Mouse (Mus musculus) megakaryocyte, embryonic 14.5 days (primary cell): ENCODE measurements around the gene Exoc3l4. TPM values are rescaled to one million over a fixed set of nuclear protein-coding genes. Genes with fewer than 3 reads are reported as not detected.

ENCODE experiments used
- H3K27me3 ChIP-seq: replicated peaks from 2 replicates; pipeline ENCODE3; 2012; ENCODE audit warnings: inconsistent platforms
- H3K36me3 ChIP-seq: replicated peaks from 2 replicates; pipeline ENCODE3; 2012; ENCODE audit warnings: low read length, inconsistent platforms, mixed read lengths
- H3K4me1 ChIP-seq: 2 replicates; pipeline ENCODE4 v1.6.1; 2012; ENCODE audit warnings: inconsistent platforms
- H3K4me3 ChIP-seq: replicated peaks from 2 replicates; pipeline ENCODE3; 2012; ENCODE audit warnings: moderate library complexity, mild to moderate bottlenecking, inconsistent platforms
- H3K9me3 ChIP-seq: 2 replicates; pipeline ENCODE4 v1.6.1; 2012; ENCODE audit warnings: inconsistent platforms
- FLI1 ChIP-seq: IDR thresholded peaks from 2 replicates; pipeline ENCODE4 v1.6.1; 2012; ENCODE audit warnings: low read length, inconsistent platforms, mixed read lengths
- GATA1 ChIP-seq: IDR thresholded peaks from 3 replicates; pipeline ENCODE4 v1.6.1; 2012; ENCODE audit warnings: mixed read lengths, low read length, inconsistent platforms, borderline replicate concordance
- polyA plus RNA-seq: library from polyadenylated mRNA; stranded (reverse); fragments of >175 nt; gene quantifications from 2 replicates; pipeline ENCODE4 v1.2.3, GENCODE M21; 2012; ENCODE audit warnings: low replicate concordance; ENCODE audit not compliant: insufficient read depth

The Exoc3l4 gene
- 38.6 and 61.4 TPM in 2 replicates for polyA plus RNA-seq

- TF ChIP-seq GATA1 (no peak), FLI1 (no peak)
- Histone ChIP-seq H3K9me3 (no peaks in the 10 kb centered on the region), H3K27me3 (peaks cover 51% of the 10 kb centered on the region), H3K4me3 (peak within 1 kb of the TSS; percentile 89), H3K36me3 (peaks cover 5% of the 10 kb centered on the region), H3K4me1 (peaks cover 81% of the 10 kb centered on the region)
Measured at GRCm38 (mm10) chr12:111416921-111417779, at the start of gene Exoc3l4. Gene Exoc3l4, plus strand, starts transcription at chr12:111417017.

GRCm38 (mm10) chr12:111367065-111367464, 49.8 kb upstream of the Exoc3l4 start:
- Histone ChIP-seq H3K9me3 (peaks cover 8% of the 10 kb centered on the region), H3K4me1 (peaks cover 66% of the 10 kb centered on the region), H3K36me3 (no peaks in the 10 kb centered on the region), H3K27me3 (peaks cover 28% of the 10 kb centered on the region), H3K4me3 (no peak overlapping the region)
- TF ChIP-seq FLI1 (no peak), GATA1 (no peak)

- peaks cover 64% of the 10 kb centered on the region for H3K4me1 ChIP-seq
- H3K36me3 ChIP-seq: no peaks in the 10 kb centered on the region
- no peak for TF ChIP-seq FLI1
- no peak for TF ChIP-seq GATA1
- H3K4me3 ChIP-seq: peak overlapping the region; percentile 50
- H3K27me3 ChIP-seq: peaks cover 32% of the 10 kb centered on the region
- H3K9me3 ChIP-seq: no peaks in the 10 kb centered on the region
Measured at GRCm38 (mm10) chr12:111370249-111370648, 46.6 kb upstream of the Exoc3l4 start.

- Histone ChIP-seq H3K36me3 (no peaks in the 10 kb centered on the region), H3K4me1 (peaks cover 70% of the 10 kb centered on the region), H3K4me3 (no peak overlapping the region), H3K9me3 (no peaks in the 10 kb centered on the region), H3K27me3 (peaks cover 44% of the 10 kb centered on the region)
- no peak for TF ChIP-seq FLI1
- no peak for TF ChIP-seq GATA1
Measured at GRCm38 (mm10) chr12:111371905-111372304, 44.9 kb upstream of the Exoc3l4 start.

- no peak for TF ChIP-seq FLI1
- no peak for TF ChIP-seq GATA1
- Histone ChIP-seq H3K9me3 (no peaks in the 10 kb centered on the region), H3K4me3 (no peak overlapping the region), H3K36me3 (no peaks in the 10 kb centered on the region), H3K4me1 (peaks cover 70% of the 10 kb centered on the region), H3K27me3 (peaks cover 55% of the 10 kb centered on the region)
Measured at GRCm38 (mm10) chr12:111373411-111373810, 43.4 kb upstream of the Exoc3l4 start.

GRCm38 (mm10) chr12:111374727-111375126, 42.1 kb upstream of the Exoc3l4 start:
- H3K27me3 ChIP-seq: peaks cover 62% of the 10 kb centered on the region
- no peak overlapping the region for H3K4me3 ChIP-seq

GRCm38 (mm10) chr12:111375559-111375958, 41.3 kb upstream of the Exoc3l4 start:
- no peaks in the 10 kb centered on the region for H3K9me3 ChIP-seq
- peaks cover 62% of the 10 kb centered on the region for H3K27me3 ChIP-seq
- H3K36me3 ChIP-seq: no peaks in the 10 kb centered on the region
- peaks cover 49% of the 10 kb centered on the region for H3K4me1 ChIP-seq
- peak overlapping the region; percentile 97 for H3K4me3 ChIP-seq
- no peak for TF ChIP-seq FLI1
- TF ChIP-seq GATA1: no peak

More at GRCm38 (mm10) chr12:111374727-111375126, 42.1 kb upstream of the Exoc3l4 start:
- Histone ChIP-seq H3K9me3 (no peaks in the 10 kb centered on the region), H3K36me3 (no peaks in the 10 kb centered on the region), H3K4me1 (peaks cover 57% of the 10 kb centered on the region)
- TF ChIP-seq FLI1 (no peak), GATA1 (no peak)

- H3K36me3 ChIP-seq: no peaks in the 10 kb centered on the region
- peak overlapping the region; percentile 97 for H3K4me3 ChIP-seq
- no peaks in the 10 kb centered on the region for H3K9me3 ChIP-seq
- peaks cover 46% of the 10 kb centered on the region for H3K4me1 ChIP-seq
- no peak for TF ChIP-seq GATA1
- no peak for TF ChIP-seq FLI1
- H3K27me3 ChIP-seq: peaks cover 66% of the 10 kb centered on the region
Measured at GRCm38 (mm10) chr12:111376053-111376452, 40.8 kb upstream of the Exoc3l4 start.

GRCm38 (mm10) chr12:111376826-111377331, 39.9 kb upstream of the Exoc3l4 start:
- Histone ChIP-seq H3K27me3 (peaks cover 74% of the 10 kb centered on the region), H3K4me1 (peaks cover 52% of the 10 kb centered on the region), H3K9me3 (no peaks in the 10 kb centered on the region), H3K36me3 (no peaks in the 10 kb centered on the region), H3K4me3 (peak overlapping the region; percentile 97)
- TF ChIP-seq FLI1 (no peak), GATA1 (no peak)

GRCm38 (mm10) chr12:111377376-111377973, 39.3 kb upstream of the Exoc3l4 start, which contains the start of gene Cdc42bpb:
Gene Cdc42bpb, minus strand, starts transcription at chr12:111377718.
- Histone ChIP-seq H3K36me3 (no peaks in the 10 kb centered on the region), H3K4me1 (peaks cover 53% of the 10 kb centered on the region), H3K27me3 (peaks cover 78% of the 10 kb centered on the region), H3K4me3 (peak within 1 kb of the TSS; percentile 97), H3K9me3 (no peaks in the 10 kb centered on the region)
- TF ChIP-seq FLI1: no peak
- TF ChIP-seq GATA1: no peak
